Mouse (Mus musculus) midbrain, embryonic 10.5 days (tissue): ENCODE results near the gene Taf1. TPM values are rescaled to one million over a fixed set of nuclear protein-coding genes. Genes with fewer than 3 reads are reported as not detected.
A peak's percentile ranks its signal among the peaks of the same experiment; 100 is the strongest.

Experiments
- DNase-seq: peaks from one replicate; pipeline ENCODE4 v3.0.0-alpha.2; 2017; ENCODE audit warnings: low spot score
- H3K27ac ChIP-seq: fragments of 300-500 bp; sonication (generic); replicated peaks from 2 replicates; pipeline ENCODE4 v1.5.1; 2016; ENCODE audit warnings: mild to moderate bottlenecking
- H3K27me3 ChIP-seq: fragments of 300-500 bp; sonication (generic); 2 replicates; pipeline ENCODE4 v1.6.1; 2016; ENCODE audit warnings: low read depth, mild to moderate bottlenecking; ENCODE audit not compliant: poor library complexity, severe bottlenecking
- H3K36me3 ChIP-seq: fragments of 300-500 bp; sonication (generic); 2 replicates; pipeline ENCODE4 v1.6.1; 2016; ENCODE audit warnings: mild to moderate bottlenecking, moderate library complexity
- H3K4me1 ChIP-seq: fragments of 300-500 bp; sonication (generic); 2 replicates; pipeline ENCODE4 v1.6.1; 2016
- H3K4me3 ChIP-seq: fragments of 300-500 bp; sonication (generic); 2 replicates; pipeline ENCODE4 v1.5.1; 2016; ENCODE audit warnings: mild to moderate bottlenecking, moderate library complexity
- H3K9me3 ChIP-seq: fragments of 300-500 bp; sonication (generic); replicated peaks from 2 replicates; pipeline ENCODE4 v1.6.1; 2016; ENCODE audit warnings: mild to moderate bottlenecking
- WGBS: fragments of 180-500 bp; shearing (Covaris S2); methylation state at CpG from one replicate; pipeline ENCODE4 v1.1.7; 2016; 5-methylcytosine and 5-hydroxymethylcytosine counted together
- polyA plus RNA-seq: library from polyadenylated mRNA; unstranded; fragments of >200 nt; fragmentation: Nextera tagmentation; extraction: Ambion mirVana; gene quantifications from 2 replicates; pipeline ENCODE4 v1.2.1, GENCODE M21; 2016

Taf1 gene
- polyA plus RNA-seq, 1 experiment from 2014 or later = 19.3 TPM

GRCm38 (mm10) chrX:101636821-101637525, 104.4 kb downstream of the Taf1 start:
- H3K9me3 ChIP-seq = no peaks in the 10 kb centered on the region
- no peak for DNase-seq
- peak overlapping the region; percentile 6; the same call in 1 of the 2 replicates for H3K27ac ChIP-seq
- WGBS = 19% methylated on average over 9 of the region's 9 CpGs
- H3K4me3 ChIP-seq = no peak overlapping the region
- peaks cover 13% of the 10 kb centered on the region for H3K4me1 ChIP-seq
- H3K36me3 ChIP-seq = no peaks in the 10 kb centered on the region
- H3K27me3 ChIP-seq = peaks cover 64% of the 10 kb centered on the region

DNA sequence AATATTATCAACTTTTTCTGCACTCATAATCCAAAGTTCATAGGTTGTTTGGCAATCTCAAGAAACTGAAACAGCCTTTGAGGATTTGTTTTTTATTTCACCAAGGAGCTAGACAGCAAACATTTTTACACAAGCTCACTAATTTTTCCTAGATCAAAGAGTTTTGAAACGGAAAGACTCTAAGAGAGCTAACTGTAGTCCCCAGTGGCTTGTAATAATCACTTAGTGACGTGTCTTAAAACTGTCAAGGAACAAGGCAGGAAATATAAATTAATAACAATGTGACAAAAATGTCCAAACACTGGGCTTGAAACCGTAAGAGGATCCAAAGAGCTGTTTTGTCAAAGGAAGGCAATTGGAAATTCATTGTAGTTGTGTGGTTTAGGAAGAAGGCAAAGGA, 106.3 kb downstream of the Taf1 start:
- H3K36me3 ChIP-seq = peaks cover 2% of the 10 kb centered on the region
- WGBS = 32% methylated on average over 3 of the region's 3 CpGs
- peak overlapping the region; percentile 93 for H3K27ac ChIP-seq
- H3K4me3 ChIP-seq = peak overlapping the region; percentile 72
- peaks cover 64% of the 10 kb centered on the region for H3K27me3 ChIP-seq
- no peak for DNase-seq
- no peaks in the 10 kb centered on the region for H3K9me3 ChIP-seq
- H3K4me1 ChIP-seq = peaks cover 19% of the 10 kb centered on the region

DNA sequence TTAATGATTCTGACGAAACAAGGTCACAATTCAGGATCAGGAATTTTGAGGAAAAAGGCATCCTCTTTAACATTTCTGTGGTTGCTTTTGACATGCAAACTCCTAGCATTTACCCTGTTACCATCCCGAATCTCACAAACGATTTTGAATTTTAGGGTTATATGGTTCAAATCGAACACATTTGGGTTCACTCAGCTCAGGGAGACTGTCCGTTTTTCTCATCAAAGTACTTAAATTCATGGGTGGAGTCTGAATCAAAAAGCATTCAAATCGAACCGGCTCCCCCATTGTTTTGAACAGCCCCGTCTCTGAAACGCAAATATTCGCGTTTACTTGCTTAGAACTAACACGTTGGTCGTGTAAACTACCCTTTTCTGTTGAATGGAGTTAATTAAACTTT, 106.8 kb downstream of the Taf1 start:
- Histone ChIP-seq H3K27me3 (peaks cover 64% of the 10 kb centered on the region), H3K4me3 (peak overlapping the region; percentile 72), H3K4me1 (peaks cover 19% of the 10 kb centered on the region), H3K36me3 (peaks cover 7% of the 10 kb centered on the region), H3K9me3 (no peaks in the 10 kb centered on the region), H3K27ac (peak overlapping the region; percentile 93)
- DNase-seq = peak; percentile 12
- 16% methylated on average over 13 of the region's 13 CpGs for WGBS

DNA sequence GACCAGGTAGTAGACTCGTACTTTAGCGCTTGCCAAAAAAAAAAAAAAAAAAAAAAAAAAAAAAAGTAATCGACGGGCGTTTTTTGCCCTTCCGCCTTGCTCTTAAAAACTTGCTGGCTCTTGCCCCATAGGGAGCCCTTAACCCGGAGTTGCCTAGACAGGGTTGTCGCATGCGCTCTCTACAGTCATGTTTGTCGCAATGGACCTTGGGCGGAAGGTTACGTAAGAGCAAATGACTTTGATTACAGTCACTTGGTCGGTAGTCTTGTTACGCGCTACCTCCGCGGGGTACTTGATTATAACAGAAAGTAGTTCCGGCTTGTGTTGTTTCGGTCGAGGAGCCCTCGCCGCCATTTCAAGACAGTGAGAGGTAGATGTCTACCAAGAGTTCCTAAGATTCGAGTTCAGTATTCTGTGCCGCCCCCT, 107.2 kb downstream of the Taf1 start, which contains the start of gene Ogt:
Gene Ogt (plus strand): TSS at position 320 of the 426 bp plus-strand sequence.
- Histone ChIP-seq H3K4me1 (peaks cover 19% of the 10 kb centered on the region), H3K36me3 (peaks cover 9% of the 10 kb centered on the region), H3K9me3 (no peaks in the 10 kb centered on the region), H3K27me3 (peaks cover 64% of the 10 kb centered on the region), H3K4me3 (peak within 1 kb of the TSS; percentile 72), H3K27ac (peak within 1 kb of the TSS; percentile 93)
- peak; percentile 87 for DNase-seq
- 19% methylated on average over 24 of the region's 24 CpGs for WGBS

DNA sequence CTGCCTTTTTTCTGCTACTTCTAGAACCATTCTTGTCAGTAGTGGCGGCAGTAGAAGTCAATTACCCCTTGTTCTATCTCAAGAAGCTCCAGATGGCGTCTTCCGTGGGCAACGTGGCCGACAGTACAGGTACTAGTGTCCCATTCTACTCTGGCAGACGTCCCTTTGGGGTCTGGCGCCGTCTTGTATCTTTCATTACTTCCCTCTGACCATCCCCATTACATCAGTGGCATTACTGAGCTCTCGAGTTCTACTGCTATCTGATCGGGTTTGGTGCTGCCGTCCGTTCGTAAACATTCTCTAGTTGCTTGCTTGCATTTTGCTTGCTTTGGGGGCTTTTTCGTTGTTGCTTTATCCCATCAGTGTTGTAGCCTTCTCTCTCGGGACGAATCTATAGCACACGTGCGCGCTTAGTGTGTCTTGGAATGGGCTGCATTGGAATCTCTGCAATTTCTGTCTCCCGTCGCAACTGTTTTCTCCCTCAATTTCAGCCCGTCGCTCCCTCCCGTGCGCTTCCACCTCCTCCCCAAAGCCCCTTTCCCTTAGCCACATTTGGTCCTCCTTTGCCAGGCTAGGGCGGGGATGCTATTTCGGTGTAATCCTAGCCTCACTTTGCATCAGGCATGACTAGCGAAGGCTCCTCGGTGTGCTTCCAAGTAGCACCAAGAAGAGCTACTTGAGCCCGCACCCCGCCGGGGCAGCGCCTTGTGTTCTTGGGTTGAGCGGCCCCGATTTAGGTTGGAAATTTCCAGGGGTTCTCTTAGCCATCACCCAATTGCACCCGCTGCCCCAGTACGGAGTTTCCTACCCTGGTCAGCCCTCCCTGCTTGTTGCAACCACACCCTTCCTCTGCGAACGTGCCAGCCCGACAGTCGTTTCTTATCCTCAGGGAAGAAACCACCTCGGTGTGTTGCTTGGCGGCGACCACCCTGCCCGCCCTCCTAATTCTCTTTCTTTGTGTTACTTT, 107.9 kb downstream of the Taf1 start:
- DNase-seq = peak; percentile 47
- H3K4me1 ChIP-seq = peaks cover 19% of the 10 kb centered on the region
- H3K27me3 ChIP-seq = peaks cover 62% of the 10 kb centered on the region
- peak overlapping the region; percentile 93 for H3K27ac ChIP-seq
- no peaks in the 10 kb centered on the region for H3K9me3 ChIP-seq
- H3K36me3 ChIP-seq = peaks cover 15% of the 10 kb centered on the region
- H3K4me3 ChIP-seq = peak overlapping the region; percentile 72
- 13% methylated on average over 45 of the region's 45 CpGs for WGBS

DNA sequence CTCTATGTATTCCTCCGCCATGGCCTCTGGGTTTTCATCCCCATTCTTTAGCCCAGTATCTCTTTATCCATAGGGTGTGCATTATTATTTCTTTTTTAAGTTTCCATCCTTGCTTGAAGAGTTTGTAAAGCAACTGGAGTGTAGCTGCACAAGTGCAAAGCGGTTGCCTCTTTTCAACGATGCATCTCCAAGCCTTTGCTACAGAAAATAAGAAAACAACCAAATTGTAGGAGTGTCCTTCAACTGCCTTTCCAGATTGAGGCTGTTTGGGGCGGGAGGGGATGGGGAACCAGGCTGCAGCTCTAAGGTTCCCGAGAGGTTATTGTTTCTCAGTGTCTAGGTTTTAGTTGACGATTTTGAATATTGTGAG, 108.6 kb downstream of the Taf1 start:
- H3K27me3 ChIP-seq = peaks cover 56% of the 10 kb centered on the region

GRCm38 (mm10) chrX:101642091-101642490, 109.6 kb downstream of the Taf1 start:
- Histone ChIP-seq H3K4me1 (peaks cover 16% of the 10 kb centered on the region), H3K36me3 (peaks cover 31% of the 10 kb centered on the region), H3K9me3 (no peaks in the 10 kb centered on the region), H3K27me3 (peaks cover 46% of the 10 kb centered on the region), H3K27ac (peak overlapping the region; percentile 93), H3K4me3 (peak overlapping the region; percentile 72)
- no peak for DNase-seq
- WGBS = 25% methylated on average over 5 of the region's 5 CpGs

More for the DNA sequence above, 108.6 kb downstream of the Taf1 start:
- 17% methylated on average over 6 of the region's 6 CpGs for WGBS
- no peak for DNase-seq
- peaks cover 19% of the 10 kb centered on the region for H3K4me1 ChIP-seq
- no peaks in the 10 kb centered on the region for H3K9me3 ChIP-seq
- peak overlapping the region; percentile 93 for H3K27ac ChIP-seq
- peak overlapping the region; percentile 72 for H3K4me3 ChIP-seq
- peaks cover 22% of the 10 kb centered on the region for H3K36me3 ChIP-seq

DNA sequence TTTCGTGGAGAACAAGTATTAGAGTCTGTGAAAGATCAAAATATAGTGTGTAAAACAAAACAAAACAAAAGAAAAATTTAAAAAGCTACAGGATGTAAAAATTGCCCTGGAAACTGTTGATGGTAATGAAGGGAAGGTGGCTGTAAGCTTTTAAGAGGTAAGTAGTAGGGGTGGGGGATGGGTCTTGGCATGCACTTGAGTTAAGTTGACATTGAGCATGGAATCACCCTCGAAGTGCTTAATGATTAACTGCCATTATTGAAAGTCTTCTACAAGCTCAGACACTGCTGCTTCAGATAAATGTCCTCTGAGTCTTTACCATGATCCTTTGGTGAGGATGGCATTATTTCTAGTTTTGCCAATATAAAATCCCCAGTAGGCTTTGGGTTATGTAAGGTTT, 112.8 kb downstream of the Taf1 start:
- no peak overlapping the region for H3K4me3 ChIP-seq
- 84% methylated on average over 2 of the region's 2 CpGs for WGBS
- peaks cover 43% of the 10 kb centered on the region for H3K36me3 ChIP-seq
- no peak for DNase-seq
- peaks cover 24% of the 10 kb centered on the region for H3K27me3 ChIP-seq
- peaks cover 6% of the 10 kb centered on the region for H3K4me1 ChIP-seq
- no peak overlapping the region for H3K27ac ChIP-seq
- no peaks in the 10 kb centered on the region for H3K9me3 ChIP-seq

DNA sequence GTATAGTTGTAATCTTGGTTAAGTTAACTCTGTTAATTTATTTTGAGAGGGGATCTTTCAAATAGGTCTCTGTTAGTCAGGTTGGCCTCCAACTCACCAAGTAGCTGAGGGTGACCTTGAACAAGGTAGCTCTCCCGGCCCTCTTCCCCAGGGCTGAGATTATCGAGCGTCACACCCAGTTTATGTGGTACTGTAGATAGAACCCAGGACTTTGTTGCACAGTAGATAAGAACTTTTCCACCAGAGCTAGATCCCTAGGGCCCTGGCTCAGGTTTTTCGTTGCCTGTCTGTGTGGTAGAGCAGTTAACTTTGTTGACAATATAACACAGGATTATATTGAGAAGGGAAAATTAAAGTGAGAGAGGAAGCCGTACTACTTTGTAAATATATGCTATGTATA, 114.1 kb downstream of the Taf1 start:
- no peak for DNase-seq
- Histone ChIP-seq H3K27ac (no peak overlapping the region), H3K9me3 (no peaks in the 10 kb centered on the region), H3K4me1 (peaks cover 6% of the 10 kb centered on the region), H3K36me3 (peaks cover 56% of the 10 kb centered on the region), H3K4me3 (no peak overlapping the region), H3K27me3 (peaks cover 11% of the 10 kb centered on the region)
- 90% methylated on average over 5 of the region's 5 CpGs for WGBS

Other genes starting within 250 kb of the Taf1 start
- 7.8 and 15.6 TPM in 2 replicates for gene Nlgn3, start 233.6 kb upstream of the Taf1 start, polyA plus RNA-seq
- not detected in 2 replicates for gene Gjb1, start 156.4 kb upstream of the Taf1 start, polyA plus RNA-seq
- 16.6 and 22.3 TPM in 2 replicates for gene Zmym3, start 111.9 kb upstream of the Taf1 start, polyA plus RNA-seq
- 618 and 658 TPM in 2 replicates for gene Nono, start 103.4 kb upstream of the Taf1 start, polyA plus RNA-seq
- gene Itgb1bp2, start 83.6 kb upstream of the Taf1 start, polyA plus RNA-seq = 2.3 and 2.7 TPM in 2 replicates
- 130 and 158 TPM in 2 replicates for gene Ogt, start 107.3 kb downstream of the Taf1 start, polyA plus RNA-seq
- gene Cxcr3, start 201.5 kb downstream of the Taf1 start, polyA plus RNA-seq = 0.10 TPM in 1 of 2 replicates, not detected in the other